Mouse (Mus musculus) c-Kit-negative CD71-positive TER-119-positive erythroid progenitor cells, embryonic 14.5 days (primary cell): ENCODE measurements around the gene Ralgapa2.

Experiments
- DNase-seq: peaks from one replicate; pipeline ENCODE4 v3.0.0-alpha.2; 2013; ENCODE audit warnings: low read depth, low spot score

Ralgapa2 gene

GRCm38 (mm10) chr2:146361076-146361475 is 151.1 kb downstream of the Ralgapa2 start:
- no peak for DNase-seq

GRCm38 (mm10) chr2:146359676-146360075 is 152.5 kb downstream of the Ralgapa2 start:
- no peak for DNase-seq

GRCm38 (mm10) chr2:146356524-146356923 is 155.6 kb downstream of the Ralgapa2 start:
- no peak for DNase-seq

GRCm38 (mm10) chr2:146350230-146350629 is 161.9 kb downstream of the Ralgapa2 start:
- DNase-seq: no peak

- DNase-seq: no peak
Observed at GRCm38 (mm10) chr2:146347942-146348341, 164.2 kb downstream of the Ralgapa2 start.

- no peak for DNase-seq
Observed at GRCm38 (mm10) chr2:146340090-146340489, 172.1 kb downstream of the Ralgapa2 start.

- DNase-seq: no peak
Observed at GRCm38 (mm10) chr2:146337540-146337939, 174.6 kb downstream of the Ralgapa2 start.

- no peak for DNase-seq
Observed at GRCm38 (mm10) chr2:146331894-146332476, 180.2 kb downstream of the Ralgapa2 start.

GRCm38 (mm10) chr2:146330772-146331281 is 181.3 kb downstream of the Ralgapa2 start:
- DNase-seq: no peak

GRCm38 (mm10) chr2:146330101-146330500 is 182.0 kb downstream of the Ralgapa2 start:
- DNase-seq: no peak

GRCm38 (mm10) chr2:146326654-146327053 is 185.5 kb downstream of the Ralgapa2 start:
- no peak for DNase-seq

GRCm38 (mm10) chr2:146324907-146325715 is 187.0 kb downstream of the Ralgapa2 start:
- no peak for DNase-seq

- DNase-seq: no peak
Observed at GRCm38 (mm10) chr2:146324140-146324906, 187.8 kb downstream of the Ralgapa2 start.

GRCm38 (mm10) chr2:146323528-146323927 is 188.6 kb downstream of the Ralgapa2 start:
- DNase-seq: no peak

GRCm38 (mm10) chr2:146322770-146323169 is 189.4 kb downstream of the Ralgapa2 start:
- DNase-seq: no peak

- no peak for DNase-seq
Observed at GRCm38 (mm10) chr2:146322019-146322418, 190.1 kb downstream of the Ralgapa2 start.

GRCm38 (mm10) chr2:146320666-146321065 is 191.5 kb downstream of the Ralgapa2 start:
- DNase-seq: no peak

- no peak for DNase-seq
Observed at GRCm38 (mm10) chr2:146314751-146315150, 197.4 kb downstream of the Ralgapa2 start.

- no peak for DNase-seq
Observed at GRCm38 (mm10) chr2:146313811-146314210, 198.3 kb downstream of the Ralgapa2 start.

- no peak for DNase-seq
Observed at GRCm38 (mm10) chr2:146310760-146311159, 201.4 kb downstream of the Ralgapa2 start.

GRCm38 (mm10) chr2:146310291-146310690 is 201.9 kb downstream of the Ralgapa2 start:
- no peak for DNase-seq

GRCm38 (mm10) chr2:146309413-146309812 is 202.7 kb downstream of the Ralgapa2 start:
- no peak for DNase-seq
